Mouse (Mus musculus): ENCODE results near the gene Rora. TPM values are rescaled to one million over a fixed set of nuclear protein-coding genes. Genes with fewer than 3 reads are reported as not detected.

The Rora gene
- polyA plus RNA-seq (2017; shearing (Covaris generic)), result 10 to 100 TPM; 63.0 TPM

DNA sequence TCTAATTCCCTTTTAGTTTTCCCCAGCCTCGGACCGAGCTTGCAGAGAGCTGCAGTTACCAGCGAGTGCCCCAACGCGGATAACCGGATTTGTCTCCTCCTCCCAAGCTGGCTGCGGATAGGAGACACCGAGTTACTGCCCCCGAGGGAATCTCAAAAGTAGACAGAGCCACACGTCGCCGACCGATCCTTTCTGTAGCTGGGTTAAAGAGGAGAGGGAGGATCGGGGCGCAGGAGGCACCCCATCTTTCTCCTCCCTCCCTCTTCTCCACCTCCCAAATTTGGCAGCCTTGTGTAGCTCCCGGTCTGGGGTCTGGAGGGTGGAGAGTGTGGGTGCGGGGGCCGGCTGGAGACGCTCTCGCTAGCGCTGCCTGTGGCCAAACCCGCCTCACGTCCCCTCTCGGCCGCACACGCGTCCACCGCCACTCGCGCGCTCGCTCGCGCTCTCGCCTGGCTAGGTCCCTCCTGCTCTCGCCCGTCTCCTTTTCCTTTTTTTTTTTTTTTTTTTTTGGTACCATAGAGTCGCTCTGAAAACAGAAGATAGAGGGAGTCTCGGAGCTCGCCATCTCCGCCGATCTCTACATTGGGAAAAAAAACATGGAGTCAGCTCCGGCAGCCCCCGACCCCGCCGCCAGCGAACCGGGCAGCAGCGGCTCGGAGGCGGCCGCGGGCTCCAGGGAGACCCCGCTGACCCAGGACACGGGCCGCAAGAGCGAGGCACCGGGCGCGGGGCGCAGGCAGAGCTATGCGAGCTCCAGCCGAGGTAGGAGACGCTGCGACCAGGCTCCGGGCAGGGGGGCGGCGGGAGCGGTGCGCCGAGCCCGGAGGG lies at the start of gene Rora:
Gene Rora (plus strand): TSS at position 576 of the 828 bp plus-strand sequence.
- no peak for ATAC-seq

DNA sequence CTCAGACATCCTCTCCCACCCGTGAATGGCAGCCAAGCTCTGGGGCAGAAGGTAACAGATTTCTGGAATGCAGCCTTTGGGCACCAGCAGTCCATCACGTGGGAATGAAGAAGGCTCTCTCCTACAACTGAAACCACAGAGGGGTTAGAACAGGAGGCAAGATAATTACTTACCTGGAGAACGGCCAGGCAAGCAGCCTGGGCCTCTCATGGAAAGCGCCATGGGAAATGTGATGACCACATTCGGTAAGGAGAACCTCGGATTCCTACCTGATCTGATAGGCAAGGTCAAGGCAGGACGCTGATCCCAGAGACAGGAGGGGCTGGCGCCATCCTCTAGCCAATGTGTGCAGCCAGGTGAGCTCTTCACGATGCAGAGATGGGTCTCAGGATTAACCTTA lies 39.6 kb upstream of the Rora start:
- ATAC-seq, result no peak

DNA sequence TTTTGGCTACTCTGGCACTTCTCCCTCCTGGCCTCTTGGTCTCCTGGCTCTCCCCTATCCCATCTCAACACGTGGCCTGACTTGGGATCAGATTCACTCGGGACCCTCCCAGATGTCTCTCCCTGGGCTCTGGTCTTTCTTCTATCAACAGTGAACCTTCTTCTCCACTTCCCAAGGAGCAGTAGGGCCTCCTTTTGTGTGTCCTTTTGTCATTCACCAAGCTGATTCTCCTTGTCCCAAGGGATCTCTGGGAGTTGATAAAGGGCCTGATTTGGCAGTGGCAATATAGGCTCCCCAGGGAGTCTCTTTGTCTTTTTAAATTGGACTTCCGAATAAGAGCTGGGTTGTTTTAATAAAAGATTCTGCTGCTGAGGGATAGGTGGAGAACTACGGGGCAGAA lies 36.5 kb upstream of the Rora start:
- ATAC-seq, result no peak

DNA sequence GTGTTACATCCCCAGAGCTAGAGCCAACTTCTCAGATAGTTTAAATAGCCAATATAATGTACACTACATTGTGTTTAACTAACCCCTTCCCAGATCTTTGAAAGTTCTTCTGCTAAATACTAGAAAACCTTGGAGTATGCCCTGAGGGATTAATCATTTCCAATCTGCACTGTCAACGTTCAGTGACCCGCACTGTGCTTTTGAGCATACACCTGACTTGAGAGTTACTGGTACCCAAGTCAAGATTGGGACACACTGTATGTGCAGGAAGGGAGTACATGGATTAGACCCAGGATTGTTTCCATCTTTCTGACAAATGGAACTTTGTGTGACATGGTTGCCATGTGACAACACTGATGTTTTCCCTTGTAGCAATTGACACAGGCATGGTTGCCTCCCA lies 33.5 kb upstream of the Rora start:
- ATAC-seq, result no peak

DNA sequence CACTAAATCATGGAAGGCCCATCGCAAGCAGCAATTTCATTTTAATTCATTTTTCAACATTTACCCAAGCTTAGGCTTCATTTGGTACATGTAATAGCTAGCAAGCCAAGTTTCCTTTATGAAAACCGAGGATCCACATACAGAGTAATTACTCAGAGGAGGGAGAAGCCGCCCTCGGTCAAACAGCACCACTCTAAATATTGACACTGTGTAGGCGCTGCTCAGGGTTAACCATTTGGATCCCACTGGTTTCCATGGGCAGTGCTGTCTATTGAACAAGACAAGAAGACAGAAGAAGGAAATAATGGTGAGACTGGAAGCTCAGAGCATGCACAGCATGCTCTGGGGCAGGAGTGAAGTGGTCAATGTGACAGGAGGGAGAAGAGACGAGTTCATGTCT lies 33.1 kb upstream of the Rora start:
- no peak for ATAC-seq

DNA sequence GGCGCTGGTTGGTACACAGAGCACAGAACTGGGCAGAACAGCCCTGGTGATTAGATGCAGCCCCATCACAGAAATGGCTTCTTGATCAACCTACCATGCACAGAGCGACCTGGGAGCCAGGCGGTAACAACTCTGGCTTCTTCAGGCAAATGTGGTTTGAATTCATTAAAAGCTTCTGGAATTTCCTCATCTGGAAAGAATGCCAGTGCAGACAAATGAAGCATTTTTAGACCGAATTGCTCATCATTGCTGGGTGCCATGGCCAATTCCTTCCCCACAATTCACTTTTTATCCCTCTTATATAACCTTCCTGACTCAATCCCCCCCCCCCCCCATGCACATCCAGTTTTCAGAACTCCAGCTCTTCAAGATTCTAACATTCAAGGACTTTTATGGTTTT lies 28.6 kb upstream of the Rora start:
- no peak for ATAC-seq

DNA sequence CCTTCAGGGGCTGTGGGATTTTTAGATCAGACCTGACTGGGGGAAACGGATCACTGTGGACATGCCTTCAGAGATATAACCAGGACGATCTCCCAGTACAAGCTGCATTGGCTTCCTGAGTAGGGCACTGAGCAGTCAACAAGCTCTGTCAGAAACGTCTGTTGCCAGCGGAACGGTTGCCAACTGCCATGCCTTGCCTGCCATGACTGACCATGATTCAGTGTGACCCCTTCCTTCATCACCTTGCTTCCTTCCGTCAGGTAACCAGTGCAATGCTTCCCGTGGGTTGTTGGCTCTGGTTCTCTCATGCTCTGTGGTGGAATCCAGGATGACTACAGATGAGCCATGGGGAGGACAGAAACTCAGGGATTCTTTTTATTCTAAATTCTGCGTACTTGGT lies 16.3 kb upstream of the Rora start:
- no peak for ATAC-seq

DNA sequence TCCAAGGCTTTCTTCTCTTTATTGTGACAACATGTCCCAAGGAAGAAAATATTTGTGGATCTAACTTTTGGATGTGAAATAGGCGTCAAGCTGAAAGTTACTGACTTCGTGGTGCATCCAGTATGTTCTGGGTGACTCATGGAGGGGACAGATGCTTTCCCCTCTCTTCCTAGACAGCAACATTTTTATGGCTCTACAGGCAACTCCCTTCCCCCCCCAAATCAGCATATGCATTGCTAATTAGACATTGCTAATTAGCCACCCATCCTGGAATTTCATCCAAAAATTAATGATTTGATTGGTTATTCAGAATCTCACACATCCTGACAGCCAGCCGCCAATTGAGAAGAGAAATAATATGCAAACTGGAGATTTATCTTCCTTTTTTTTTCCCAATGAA lies 12.5 kb upstream of the Rora start:
- ATAC-seq, result no peak

DNA sequence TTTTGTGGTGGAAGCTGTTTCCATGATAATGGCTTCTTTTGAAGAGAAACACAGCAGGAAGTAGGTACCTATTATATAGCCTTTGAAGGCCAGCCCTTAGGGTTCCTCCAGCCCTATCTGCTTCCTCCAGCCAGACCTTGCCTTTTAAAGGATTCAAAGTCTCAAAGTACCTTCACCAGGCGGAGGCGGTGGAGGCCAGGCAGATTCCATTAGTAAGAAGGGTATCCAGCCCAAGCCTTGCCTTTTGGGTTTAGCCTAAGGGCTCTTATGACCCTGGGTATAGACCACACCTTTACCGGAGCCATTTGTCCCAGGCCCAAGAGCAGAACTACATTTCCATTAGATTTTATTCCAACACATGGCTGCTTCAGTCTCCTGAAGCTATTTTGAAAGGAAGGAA lies 5.5 kb upstream of the Rora start:
- ATAC-seq, result no peak

DNA sequence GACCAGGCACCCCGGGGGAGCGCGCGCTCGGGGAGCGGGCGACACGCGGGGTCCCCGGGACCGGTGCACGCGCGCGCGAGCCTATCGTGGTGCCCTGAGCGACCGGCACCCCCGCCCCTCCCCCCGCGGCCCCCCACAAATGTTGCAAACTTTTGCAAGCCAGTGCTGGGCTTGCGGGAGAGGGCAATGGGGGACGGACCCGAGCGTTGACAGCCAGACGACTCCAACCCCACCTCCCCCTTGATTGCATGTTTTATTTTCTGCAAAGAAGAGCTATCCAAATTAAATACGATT lies 400 bp downstream of the Rora start:
- no peak for ATAC-seq

DNA sequence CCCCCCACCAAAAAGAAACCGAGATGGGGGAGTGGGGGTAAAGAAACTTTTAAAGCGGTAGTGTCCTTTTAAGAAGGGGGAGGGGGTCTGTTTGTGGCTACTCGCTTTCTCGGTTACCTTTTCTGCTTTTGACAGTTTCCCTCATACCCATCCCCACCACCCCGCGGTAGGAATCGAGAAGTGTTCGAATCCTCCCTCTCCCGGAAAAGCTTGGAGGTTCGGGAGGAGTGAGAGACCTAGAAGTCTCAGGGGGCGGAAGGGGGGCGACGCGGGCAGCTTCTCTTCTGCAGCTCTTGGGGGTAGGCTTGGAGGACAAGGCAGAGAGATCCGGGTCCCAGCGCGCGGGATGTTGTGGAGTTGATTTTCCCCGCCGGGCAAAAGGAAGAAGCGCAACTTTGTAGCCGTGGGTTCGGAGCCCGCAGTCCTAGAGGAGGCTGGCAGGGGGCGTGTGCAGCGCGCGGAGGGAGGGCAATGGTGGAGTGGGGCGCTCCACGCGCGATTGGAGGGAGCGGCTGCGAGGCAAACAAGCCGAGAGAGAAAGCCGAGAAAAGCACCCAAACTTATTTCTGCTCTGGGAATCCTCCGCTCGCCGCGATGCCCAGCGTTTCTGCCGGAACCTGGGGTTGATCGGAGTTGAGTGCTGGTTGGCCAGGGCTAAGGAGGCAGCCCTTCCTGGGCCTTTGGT lies 889 bp downstream of the Rora start:
- no peak for ATAC-seq

DNA sequence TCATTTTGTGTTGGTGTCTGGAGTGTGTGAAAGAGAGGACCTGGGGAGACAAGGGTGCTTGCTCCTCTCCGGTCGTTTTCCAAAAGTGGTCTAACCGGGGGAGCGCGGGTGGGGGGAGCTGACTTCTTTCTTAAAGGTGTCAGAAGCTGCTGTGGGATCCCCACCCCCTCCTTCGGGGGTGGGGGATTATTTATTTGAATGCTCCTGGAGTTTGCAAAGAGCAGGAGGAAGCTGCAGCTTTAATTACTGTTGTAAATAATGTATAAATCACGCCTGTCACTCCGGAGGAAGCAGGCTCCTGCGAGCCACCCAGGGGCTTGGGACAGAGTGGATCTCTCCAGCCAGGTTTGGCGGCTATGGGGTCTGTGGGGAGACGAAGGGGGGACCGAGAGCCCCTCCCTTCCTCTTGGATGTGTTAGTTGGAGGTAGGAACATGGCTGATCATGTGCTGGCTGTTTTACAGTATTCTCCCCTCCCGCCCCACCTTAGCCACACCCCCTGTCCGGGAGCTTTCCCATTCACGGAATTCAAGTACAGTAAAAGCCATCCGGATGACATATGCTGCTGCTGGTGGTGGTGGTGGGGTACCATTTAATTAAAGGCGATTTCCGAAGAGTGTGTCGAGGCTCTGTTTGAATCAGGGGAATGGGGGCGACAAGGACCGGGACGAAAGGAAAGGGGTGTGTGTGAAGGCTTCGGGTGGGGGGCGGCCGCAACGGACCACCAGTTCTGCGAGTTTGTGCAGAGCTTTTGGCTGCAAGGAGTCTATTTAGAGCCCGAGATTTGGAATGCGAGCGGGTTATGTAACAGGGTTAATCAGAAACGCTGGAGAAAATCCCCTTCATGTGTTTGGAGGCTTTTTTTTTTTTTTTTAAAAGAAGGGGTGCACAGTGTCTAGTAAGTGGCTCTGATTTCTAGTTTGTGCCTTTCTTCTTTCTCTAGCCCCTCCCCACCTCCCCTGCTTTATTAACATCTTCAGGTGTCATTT lies 1.7 kb downstream of the Rora start:
- no peak for ATAC-seq

DNA sequence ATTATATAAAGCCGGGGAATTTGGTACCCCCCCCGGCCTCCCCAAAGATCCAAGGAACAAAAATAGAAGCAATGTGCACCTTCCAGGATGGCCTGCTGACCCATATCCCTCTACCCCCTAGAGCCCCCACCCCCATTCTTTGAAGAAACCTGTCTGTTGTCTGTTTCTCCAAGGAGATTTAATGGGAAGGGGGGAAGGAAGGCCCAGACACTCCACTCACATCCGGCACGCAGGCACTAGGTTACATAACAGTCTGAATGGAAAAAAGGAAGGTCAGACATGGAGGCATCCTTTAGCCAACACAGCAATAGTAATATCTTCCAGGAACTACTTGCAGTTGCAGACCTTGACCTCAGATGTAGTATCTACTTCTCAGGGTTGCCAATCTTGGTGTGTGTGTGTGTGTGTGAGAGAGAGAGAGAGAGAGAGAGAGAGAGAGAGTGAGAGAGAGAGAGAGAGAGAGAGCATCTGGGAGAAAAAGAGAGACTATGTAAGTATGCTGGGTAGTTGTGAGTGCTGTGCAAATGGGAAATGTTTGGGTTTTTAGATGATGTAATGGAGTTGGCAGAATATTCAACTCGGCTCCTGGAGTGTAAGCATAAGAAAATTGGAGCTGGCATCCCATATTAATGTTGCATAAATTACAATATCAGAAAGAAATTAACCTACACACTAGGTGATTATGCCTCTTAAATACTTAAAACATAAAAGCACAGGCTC lies 2.6 kb downstream of the Rora start:
- ATAC-seq, result no peak

DNA sequence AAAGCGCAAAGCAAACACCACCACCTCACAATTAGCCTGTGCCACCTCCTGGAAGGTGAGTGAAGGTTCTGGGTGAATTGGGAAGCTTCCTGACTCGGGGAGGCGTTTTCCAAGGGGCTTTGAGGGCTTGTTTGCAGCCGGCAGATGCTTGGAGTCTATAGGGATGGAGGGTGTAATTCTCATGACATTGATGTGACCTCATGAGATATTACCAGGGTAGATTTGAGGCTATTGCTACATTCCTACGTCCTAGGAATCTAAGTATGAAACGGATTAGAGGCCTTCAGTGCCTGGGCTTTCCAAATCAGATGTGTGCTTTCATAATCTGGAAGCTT lies 3.2 kb downstream of the Rora start:
- ATAC-seq, result no peak

DNA sequence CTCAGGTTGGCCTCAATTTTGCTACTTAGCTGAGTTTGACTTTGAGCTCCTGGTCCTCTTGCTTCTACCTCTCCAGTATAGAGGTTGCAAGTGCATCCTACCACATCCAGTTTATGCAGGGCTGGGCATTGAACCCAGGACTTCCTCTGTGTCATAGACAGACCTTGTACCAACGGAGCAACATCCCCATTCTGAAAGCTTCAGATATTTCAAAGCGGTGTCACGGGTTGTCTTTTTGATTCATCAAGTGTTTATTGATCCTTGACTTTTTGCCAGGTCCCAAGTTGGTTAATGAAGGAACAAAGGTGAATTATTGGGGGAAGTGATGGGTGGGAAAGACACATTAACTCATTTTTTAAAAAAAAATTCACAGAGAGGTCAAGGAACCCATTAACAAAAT lies 17.1 kb downstream of the Rora start:
- no peak for ATAC-seq

DNA sequence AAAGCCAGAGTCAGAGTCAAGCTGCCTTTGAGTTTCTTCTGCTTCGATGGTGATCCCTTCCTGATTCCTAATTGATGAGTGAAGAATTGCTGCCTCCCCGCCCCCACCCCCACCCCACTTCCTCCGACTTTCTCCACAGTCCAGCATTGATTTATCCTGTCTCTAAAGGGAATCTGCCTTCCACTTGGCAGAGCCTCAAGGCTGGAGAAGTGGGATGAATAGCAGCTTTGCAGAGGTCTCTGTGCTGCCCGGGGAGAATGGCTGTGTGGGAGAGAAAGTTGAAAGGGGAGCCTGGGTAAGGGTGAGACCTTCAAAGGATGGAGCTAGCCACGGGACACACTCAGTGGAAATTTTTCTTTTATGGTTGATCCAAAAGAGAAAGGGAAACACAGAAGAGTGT lies 18.9 kb downstream of the Rora start:
- ATAC-seq, result no peak

DNA sequence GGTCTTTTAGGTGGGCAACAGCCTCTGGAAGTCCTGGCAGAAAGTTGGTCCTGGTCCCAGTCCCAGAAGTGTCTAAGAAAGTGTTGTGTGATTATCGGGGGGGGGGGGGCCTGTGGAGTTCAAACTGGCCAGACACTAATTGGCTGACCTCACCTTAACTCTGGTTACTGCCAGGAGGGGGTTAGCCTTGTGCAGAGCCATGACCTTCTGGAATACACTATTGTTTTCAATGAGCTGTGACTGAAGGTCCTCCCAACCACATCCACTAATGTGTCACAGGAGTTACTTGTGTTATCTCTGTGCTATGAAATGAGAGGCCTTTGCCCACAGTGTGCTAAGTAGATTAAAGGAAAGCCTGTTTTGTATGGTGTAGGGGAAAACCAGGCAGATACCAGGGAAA lies 19.6 kb downstream of the Rora start:
- no peak for ATAC-seq

DNA sequence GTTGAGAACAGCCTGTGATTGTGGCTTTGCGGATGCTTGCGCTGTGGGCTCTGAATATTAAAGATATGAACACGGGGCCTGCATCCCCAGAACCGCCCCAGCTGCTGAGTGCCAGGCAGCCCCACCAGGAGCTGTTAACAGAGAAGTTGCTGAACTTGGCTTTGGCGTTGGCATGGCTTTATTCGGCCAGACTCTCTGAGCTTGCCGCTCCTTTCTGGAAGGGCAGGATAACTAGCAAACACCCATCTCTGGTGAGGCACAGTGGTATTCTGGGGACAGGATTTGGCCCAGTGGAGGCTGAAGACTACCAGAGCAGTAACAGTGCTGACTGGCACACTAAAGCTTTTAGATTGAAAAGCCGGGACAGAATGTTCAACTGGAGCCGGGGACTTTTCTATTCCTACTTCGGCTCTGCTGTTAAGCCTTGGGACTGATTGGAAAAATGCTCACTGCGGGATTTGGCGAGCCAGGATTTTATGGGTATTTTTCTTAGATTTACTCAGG lies 26.3 kb downstream of the Rora start:
- no peak for ATAC-seq

DNA sequence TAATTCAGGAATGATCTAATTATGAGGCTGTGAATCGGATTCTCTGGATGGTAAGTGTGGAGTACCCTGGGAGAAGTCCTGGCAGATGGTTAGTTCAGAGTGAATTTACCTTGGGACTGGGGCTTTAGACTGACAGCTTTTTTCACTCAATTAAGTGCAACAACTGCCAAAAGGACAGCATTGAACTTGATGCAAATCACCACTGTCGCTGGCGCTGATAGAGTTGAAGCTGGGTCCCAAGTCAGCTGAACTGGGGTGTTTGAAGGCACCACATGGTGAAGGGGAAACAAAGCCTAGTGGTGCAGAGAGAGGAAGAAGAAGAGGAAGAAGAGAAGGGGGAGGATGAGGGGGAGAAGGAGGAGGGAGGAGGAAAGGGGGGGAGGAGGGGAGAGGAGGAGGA lies 30.4 kb downstream of the Rora start:
- ATAC-seq, result no peak

DNA sequence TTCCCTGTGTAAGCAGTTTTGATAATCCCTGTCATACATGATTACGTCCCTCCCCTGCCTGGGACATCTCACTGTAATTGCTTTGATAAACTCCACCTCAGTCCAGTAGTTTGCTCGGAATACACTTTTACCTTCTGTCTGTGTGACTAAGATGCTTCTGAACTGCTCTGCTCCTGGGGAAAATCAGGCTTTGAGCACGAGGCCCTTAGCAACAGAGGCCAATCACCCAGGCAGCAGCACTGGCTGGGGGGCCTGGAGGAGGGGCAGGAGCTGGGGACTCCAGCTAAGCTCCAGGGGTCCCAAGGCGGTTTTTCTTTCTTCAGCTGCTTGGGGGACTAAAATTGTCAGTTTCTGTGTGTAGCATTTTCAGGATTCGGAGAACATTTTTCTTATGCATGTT lies 32.0 kb downstream of the Rora start:
- ATAC-seq, result no peak

DNA sequence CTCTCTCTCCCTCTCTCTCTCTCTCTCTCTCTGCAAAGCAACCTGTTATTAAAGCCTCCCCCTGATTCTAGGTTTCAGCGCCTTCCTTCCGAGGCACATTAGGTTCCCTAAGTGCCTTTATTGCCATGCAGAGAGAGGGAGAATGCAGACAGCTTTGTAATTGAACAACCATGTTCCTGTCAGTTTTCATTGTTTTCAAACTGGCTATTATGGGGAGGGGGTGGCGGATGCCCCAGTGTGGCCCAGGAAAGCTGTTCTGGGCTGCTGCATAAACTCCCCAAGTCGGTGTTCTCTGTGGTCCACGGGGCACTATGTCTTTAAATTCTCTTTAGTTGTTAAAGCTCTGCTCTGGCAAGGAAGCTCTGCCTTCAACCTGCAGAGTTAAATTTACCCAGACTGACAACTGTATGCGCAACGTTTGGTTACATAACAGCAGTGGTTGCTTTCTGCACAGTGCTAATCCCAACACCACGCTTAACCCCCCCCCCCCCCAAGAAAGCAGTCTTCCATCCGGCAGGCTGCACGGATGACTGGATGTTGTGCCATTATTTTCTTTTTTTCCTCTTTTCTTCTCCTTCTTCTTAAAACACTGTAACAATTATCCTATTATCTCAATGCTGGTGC lies 33.8 kb downstream of the Rora start:
- ATAC-seq, result no peak

DNA sequence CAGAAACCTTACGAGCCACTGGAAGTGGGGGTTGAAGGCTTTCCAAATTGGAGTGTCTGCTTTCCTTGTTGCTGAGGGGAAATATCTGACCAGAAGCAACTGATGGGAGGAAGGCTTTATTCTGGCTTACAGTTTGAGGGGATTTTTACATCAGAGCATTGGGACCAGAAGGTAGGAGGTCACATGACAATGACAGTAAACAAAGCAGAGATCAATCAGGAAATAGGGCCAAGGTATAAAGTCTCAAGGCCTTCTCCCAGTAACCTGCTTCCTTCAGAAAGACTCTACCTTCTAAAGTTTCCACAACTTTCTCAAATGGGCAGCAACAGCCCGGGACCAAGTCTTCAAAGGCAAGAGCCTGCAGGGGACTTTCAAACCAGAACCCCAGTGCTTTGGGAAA lies 34.6 kb downstream of the Rora start:
- ATAC-seq, result no peak

Measured in activated CD4-positive, CD25-positive, alpha-beta regulatory T cell, adult 4 months (primary cell).